Mouse (Mus musculus) stomach, embryonic 14.5 days (tissue): ENCODE measurements at regions not wholly inside any gene's neighbourhood (a gene's known extent, or its start where the extent isn't known, plus 50 kb on each side); places are given as distances from the start of the nearest gene placed in this dataset.
A peak's percentile ranks its signal among the peaks of the same experiment; 100 is the strongest.

Source experiments
- ATAC-seq: fragments of 200-750 bp; cut with Nextera tagmentation; 2 replicates; pipeline ENCODE4 v1.8.0; 2017; ENCODE audit warnings: low read depth, moderate TSS enrichment; ENCODE audit not compliant: insufficient number of reproducible peaks, insufficient read depth, low FRiP score
- H3K27ac ChIP-seq: fragments of 300-500 bp; sonication (generic); 2 replicates; pipeline ENCODE4 v1.5.1; 2014; ENCODE audit warnings: mild to moderate bottlenecking, low read length, moderate library complexity, mixed read lengths
- H3K27me3 ChIP-seq: fragments of 300-500 bp; sonication (generic); 2 replicates; pipeline ENCODE4 v1.6.1; 2014; ENCODE audit warnings: low read length, control low read depth, mixed read lengths; ENCODE audit not compliant: control insufficient read depth, insufficient read depth
- H3K36me3 ChIP-seq: fragments of 300-500 bp; sonication (generic); 2 replicates; pipeline ENCODE4 v1.6.1; 2014; ENCODE audit warnings: mild to moderate bottlenecking, control low read depth, low read length, moderate library complexity, mixed read lengths; ENCODE audit not compliant: control insufficient read depth, insufficient read depth
- H3K4me1 ChIP-seq: fragments of 300-500 bp; sonication (generic); 2 replicates; pipeline ENCODE4 v1.6.1; 2014; ENCODE audit warnings: low read length, control low read depth, mixed read lengths; ENCODE audit not compliant: control insufficient read depth, insufficient read depth
- H3K4me2 ChIP-seq: fragments of 300-500 bp; sonication (generic); replicated peaks from 2 replicates; pipeline ENCODE4 v1.6.1; 2014; ENCODE audit warnings: low read depth, low read length, control low read depth
- H3K4me3 ChIP-seq: fragments of 300-500 bp; sonication (generic); 2 replicates; pipeline ENCODE4 v1.5.1; 2014; ENCODE audit warnings: low read depth, low read length, control low read depth
- H3K9ac ChIP-seq: fragments of 300-500 bp; sonication (generic); replicated peaks from 2 replicates; pipeline ENCODE4 v1.6.1; 2014; ENCODE audit warnings: low read depth, mild to moderate bottlenecking, control low read depth, low read length, moderate library complexity, mixed read lengths
- H3K9me3 ChIP-seq: fragments of 300-500 bp; sonication (generic); 2 replicates; pipeline ENCODE4 v1.6.1; 2016; ENCODE audit warnings: low read depth, low read length, control low read depth; ENCODE audit not compliant: control insufficient read depth
- WGBS: fragments of 180-500 bp; shearing (Covaris S2); extraction: QIAGEN DNeasy Blood & Tissue Kit; methylation state at CpG from one replicate; pipeline ENCODE4 v1.1.7; 2014; 5-methylcytosine and 5-hydroxymethylcytosine counted together

DNA sequence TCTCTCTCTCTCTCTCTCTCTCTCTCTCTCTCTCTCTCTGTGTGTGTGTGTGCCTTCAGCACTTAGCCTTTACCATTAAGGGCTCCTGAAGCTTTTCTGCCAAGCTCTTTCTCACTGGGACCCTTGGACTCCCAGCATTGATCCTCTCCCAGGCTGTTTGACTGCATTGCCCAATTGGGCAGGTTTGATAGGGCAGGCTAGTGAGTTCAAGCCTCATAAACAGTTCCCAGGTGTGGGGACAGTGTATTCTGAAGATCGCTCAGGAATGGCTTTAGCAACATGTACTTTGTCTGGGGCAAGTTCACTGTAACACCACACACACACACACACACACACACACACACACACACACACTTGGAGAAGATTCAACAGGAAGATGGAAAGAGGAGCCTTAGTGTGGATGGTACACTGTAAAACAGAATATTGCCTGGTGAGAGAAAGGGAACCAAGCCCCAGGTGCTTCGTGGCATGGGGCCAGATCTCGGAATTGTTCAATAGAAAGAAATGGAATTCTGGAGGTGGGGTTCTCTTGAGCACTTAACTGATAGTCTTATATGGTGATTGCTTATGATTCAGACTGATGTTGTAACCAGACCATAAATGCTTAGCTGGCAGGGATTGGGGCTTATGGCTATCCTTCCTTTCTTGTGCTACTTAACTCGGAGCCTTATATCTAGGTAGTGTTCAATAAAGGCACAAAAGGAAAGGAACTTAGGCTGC is 229.5 kb downstream of the 4933412E24Rik start:
- H3K4me1 ChIP-seq, result peaks cover 8% of the 10 kb centered on the region
- no peak for ATAC-seq
- no peak overlapping the region for H3K9ac ChIP-seq
- H3K9me3 ChIP-seq, result no peaks in the 10 kb centered on the region
- no peaks in the 10 kb centered on the region for H3K36me3 ChIP-seq
- WGBS, result 77% methylated on average over 4 of the region's 4 CpGs
- no peaks in the 10 kb centered on the region for H3K27me3 ChIP-seq
- H3K4me3 ChIP-seq, result no peak overlapping the region
- no peak overlapping the region for H3K4me2 ChIP-seq
- H3K27ac ChIP-seq, result no peak overlapping the region

DNA sequence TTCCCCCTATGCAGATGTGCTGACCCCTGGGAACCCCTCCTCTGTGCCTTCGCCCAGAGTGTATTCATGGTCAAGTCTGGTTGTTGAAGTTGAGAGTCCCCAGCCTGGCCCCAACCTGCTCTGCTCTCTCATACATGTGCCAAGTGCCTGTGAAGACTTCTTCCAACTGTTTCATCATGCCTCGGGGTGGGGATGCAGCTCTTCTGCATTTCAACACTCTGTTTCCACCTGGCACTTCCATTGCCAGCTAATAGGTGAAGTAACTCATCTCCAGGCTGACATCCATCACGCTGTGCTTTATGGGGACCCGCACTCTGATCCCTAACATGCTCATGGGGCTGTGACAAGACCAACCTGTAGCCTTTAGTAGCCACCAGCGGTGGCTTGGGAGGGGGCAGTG is 230.4 kb downstream of the 4933412E24Rik start:
- H3K4me3 ChIP-seq, result no peak overlapping the region
- ATAC-seq, result no peak
- no peaks in the 10 kb centered on the region for H3K27me3 ChIP-seq
- no peak overlapping the region for H3K27ac ChIP-seq
- H3K9ac ChIP-seq, result no peak overlapping the region
- peaks cover 8% of the 10 kb centered on the region for H3K4me1 ChIP-seq
- H3K9me3 ChIP-seq, result no peaks in the 10 kb centered on the region
- WGBS, result 89% methylated on average over 5 of the region's 5 CpGs
- H3K4me2 ChIP-seq, result no peak overlapping the region
- no peaks in the 10 kb centered on the region for H3K36me3 ChIP-seq

GRCm38 (mm10) chr15:59784556-59784929 is 231.9 kb downstream of the 4933412E24Rik start:
- Histone ChIP-seq H3K4me3 (no peak overlapping the region), H3K4me1 (peaks cover 8% of the 10 kb centered on the region), H3K27me3 (no peaks in the 10 kb centered on the region), H3K36me3 (no peaks in the 10 kb centered on the region), H3K27ac (no peak overlapping the region), H3K4me2 (no peak overlapping the region), H3K9ac (no peak overlapping the region), H3K9me3 (no peaks in the 10 kb centered on the region)
- WGBS, result 39% methylated on average over 8 of the region's 8 CpGs
- no peak for ATAC-seq

DNA sequence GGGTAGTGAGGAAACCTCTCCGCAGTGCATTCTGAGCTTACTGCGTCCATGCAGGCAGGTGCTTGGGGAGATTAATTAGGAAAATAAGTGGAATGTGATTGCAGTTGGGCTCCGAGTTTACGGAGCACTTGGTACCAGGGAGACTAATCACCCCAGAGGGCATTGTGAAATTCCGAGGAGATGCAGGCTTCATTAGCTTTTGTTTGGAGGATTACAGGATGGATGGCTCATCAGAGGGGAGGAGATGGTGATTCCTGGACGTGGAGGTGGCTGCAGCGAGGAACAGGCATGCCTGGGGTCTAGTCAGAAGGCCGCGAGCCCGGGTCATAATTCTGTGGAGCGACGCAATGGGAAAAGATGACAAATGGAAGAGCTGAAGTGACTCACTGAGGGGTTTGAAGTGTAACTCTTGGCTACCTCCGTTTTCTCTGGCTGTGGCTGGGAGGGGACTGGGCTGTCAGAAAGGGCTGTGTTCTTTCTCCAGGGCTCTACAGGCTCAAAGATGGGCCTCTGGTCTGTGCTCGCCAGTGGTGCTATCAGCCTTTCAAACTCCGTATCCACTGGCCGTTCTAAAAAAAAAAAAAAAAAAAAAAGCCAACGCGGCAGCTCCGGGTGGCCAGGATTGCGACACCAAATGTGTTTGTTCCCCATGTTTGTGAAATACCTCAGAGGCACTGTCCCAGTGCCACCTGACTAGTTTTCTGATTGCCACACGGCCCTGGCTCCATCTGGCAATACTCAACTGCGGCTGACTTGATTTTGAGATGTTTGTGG is 232.4 kb downstream of the 4933412E24Rik start:
- no peak for ATAC-seq
- Histone ChIP-seq H3K27ac (no peak overlapping the region), H3K4me1 (peaks cover 8% of the 10 kb centered on the region), H3K4me3 (no peak overlapping the region), H3K27me3 (no peaks in the 10 kb centered on the region), H3K4me2 (peak overlapping the region; percentile 10; the same call in 1 of the 2 replicates), H3K9me3 (no peaks in the 10 kb centered on the region), H3K9ac (no peak overlapping the region), H3K36me3 (no peaks in the 10 kb centered on the region)
- WGBS, result 15% methylated on average over 22 of the region's 22 CpGs

DNA sequence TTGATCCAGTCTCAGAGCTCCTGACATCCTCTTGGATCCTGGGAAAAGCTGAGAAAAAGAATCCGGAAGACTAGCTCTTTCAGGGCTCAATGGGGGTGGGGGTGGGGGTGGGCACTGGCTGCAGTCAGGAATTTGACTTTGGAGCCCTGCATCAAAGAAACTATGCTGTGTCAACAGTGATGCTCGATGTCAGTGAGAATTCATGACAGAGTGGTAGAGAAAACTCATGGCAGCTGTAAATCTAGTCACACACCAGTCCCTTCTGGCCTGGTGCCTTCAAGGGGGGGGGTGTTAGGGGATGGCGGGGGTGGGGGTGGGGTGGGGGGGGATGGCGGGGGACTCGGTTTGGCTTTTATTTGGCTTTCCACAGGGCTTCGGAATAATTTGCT is 233.0 kb downstream of the 4933412E24Rik start:
- H3K27me3 ChIP-seq, result no peaks in the 10 kb centered on the region
- H3K4me2 ChIP-seq, result 0 out of 2 replicates have a peak overlapping the region, but pooled peaks have one; percentile 10
- no peak overlapping the region for H3K9ac ChIP-seq
- ATAC-seq, result no peak
- no peaks in the 10 kb centered on the region for H3K9me3 ChIP-seq
- WGBS, result 0% methylated on average over 6 of the region's 6 CpGs
- H3K4me3 ChIP-seq, result no peak overlapping the region
- no peaks in the 10 kb centered on the region for H3K36me3 ChIP-seq
- peaks cover 8% of the 10 kb centered on the region for H3K4me1 ChIP-seq
- H3K27ac ChIP-seq, result no peak overlapping the region

GRCm38 (mm10) chr15:59780506-59780905 is 235.9 kb downstream of the 4933412E24Rik start:
- H3K36me3 ChIP-seq, result no peaks in the 10 kb centered on the region

GRCm38 (mm10) chr15:59777307-59777871 is 239.0 kb downstream of the 4933412E24Rik start:
- H3K9me3 ChIP-seq, result no peaks in the 10 kb centered on the region
- H3K36me3 ChIP-seq, result no peaks in the 10 kb centered on the region
- no peak overlapping the region for H3K4me3 ChIP-seq
- ATAC-seq, result peak; percentile 72; the same call in 1 of the 2 replicates
- no peak overlapping the region for H3K27ac ChIP-seq
- WGBS, result 78% methylated on average over 13 of the region's 13 CpGs
- no peak overlapping the region for H3K9ac ChIP-seq
- H3K27me3 ChIP-seq, result no peaks in the 10 kb centered on the region
- no peaks in the 10 kb centered on the region for H3K4me1 ChIP-seq
- no peak overlapping the region for H3K4me2 ChIP-seq

More at GRCm38 (mm10) chr15:59780506-59780905, 235.9 kb downstream of the 4933412E24Rik start:
- no peaks in the 10 kb centered on the region for H3K9me3 ChIP-seq
- WGBS, result 60% methylated on average over 1 of the region's 1 CpGs
- no peaks in the 10 kb centered on the region for H3K27me3 ChIP-seq
- H3K9ac ChIP-seq, result no peak overlapping the region
- H3K4me3 ChIP-seq, result no peak overlapping the region
- no peak overlapping the region for H3K4me2 ChIP-seq
- H3K4me1 ChIP-seq, result peaks cover 8% of the 10 kb centered on the region
- H3K27ac ChIP-seq, result no peak overlapping the region
- ATAC-seq, result no peak

DNA sequence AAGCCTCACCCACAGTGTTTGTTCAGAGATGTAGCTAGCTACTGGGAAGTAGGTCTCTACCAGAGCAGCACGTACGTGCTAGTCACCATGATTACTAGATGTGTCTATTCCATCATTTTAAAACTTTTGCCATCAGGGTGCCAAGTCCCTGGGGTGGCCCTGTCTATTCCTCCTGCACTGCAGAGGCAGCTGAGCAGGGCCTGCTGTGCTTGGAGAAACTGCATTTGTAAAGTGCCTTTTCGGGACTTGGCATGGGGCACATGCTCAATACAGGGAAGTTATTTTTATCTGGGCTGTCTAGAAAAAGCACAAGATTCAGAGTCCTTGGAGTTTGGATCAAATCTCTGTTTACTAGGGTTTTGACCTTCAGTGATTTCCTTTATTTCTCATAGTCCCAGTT is 240.6 kb downstream of the 4933412E24Rik start:
- Histone ChIP-seq H3K9ac (no peak overlapping the region), H3K4me1 (no peaks in the 10 kb centered on the region), H3K9me3 (no peaks in the 10 kb centered on the region), H3K36me3 (no peaks in the 10 kb centered on the region), H3K4me2 (no peak overlapping the region), H3K4me3 (no peak overlapping the region), H3K27me3 (no peaks in the 10 kb centered on the region), H3K27ac (no peak overlapping the region)
- no peak for ATAC-seq
- WGBS, result 90% methylated on average over 3 of the region's 3 CpGs
